Mouse (Mus musculus): Measurements from ENCODE around the gene Gm28048. TPM values are rescaled to one million over a fixed set of nuclear protein-coding genes. Genes with fewer than 3 reads are reported as not detected.

Gm28048 gene
- total and polyA plus RNA-seq, 2 experiments from 2014 or later, result 0.81 to 4.2 TPM

DNA sequence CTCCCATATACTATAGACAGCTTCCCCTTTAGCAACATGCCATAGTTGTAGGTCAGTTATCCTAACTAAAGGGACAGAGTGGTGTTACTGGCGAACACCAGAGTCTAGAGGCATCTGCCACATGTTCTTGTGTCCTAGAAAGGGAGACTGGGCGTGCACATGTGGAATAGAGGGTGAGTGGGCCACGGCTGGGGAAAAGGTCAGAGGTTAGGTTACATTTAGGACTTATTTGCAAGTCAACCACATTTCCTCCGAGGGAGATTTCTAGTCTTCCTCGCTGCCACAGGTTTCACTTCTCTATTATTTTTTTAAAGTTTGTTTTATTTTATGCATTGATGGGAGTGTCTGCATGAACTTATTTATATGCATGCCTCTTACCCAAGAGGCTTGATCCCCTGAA is 163.5 kb downstream of the Gm28048 start:
- H3K36me3 ChIP-seq (ENCODE audit: insufficient read depth), result no peaks in the 10 kb centered on the region
- 82% methylated on average over 5 of the region's 5 CpGs for WGBS
- no peaks in the 10 kb centered on the region for H3K27me3 ChIP-seq (ENCODE audit: insufficient read depth, low read length)
- DNase-seq (no peak), ATAC-seq (no peak)
- H3K9me3 ChIP-seq (ENCODE audit: low read length), result no peaks in the 10 kb centered on the region
- no peak overlapping the region for H3K9ac ChIP-seq
- no peaks in the 10 kb centered on the region for H3K4me1 ChIP-seq (ENCODE audit: insufficient read depth)
- H3K27ac ChIP-seq (ENCODE audit: low read depth, low read length), result no peak overlapping the region
- no peak overlapping the region for H3K4me2 ChIP-seq (ENCODE audit: low read depth)
- no peak for TF ChIP-seq CTCF (IDR thresholded peaks at IDR 0.05; ENCODE audit: low read depth)
- no peak overlapping the region for H3K4me3 ChIP-seq (ENCODE audit: low read depth, low read length)

DNA sequence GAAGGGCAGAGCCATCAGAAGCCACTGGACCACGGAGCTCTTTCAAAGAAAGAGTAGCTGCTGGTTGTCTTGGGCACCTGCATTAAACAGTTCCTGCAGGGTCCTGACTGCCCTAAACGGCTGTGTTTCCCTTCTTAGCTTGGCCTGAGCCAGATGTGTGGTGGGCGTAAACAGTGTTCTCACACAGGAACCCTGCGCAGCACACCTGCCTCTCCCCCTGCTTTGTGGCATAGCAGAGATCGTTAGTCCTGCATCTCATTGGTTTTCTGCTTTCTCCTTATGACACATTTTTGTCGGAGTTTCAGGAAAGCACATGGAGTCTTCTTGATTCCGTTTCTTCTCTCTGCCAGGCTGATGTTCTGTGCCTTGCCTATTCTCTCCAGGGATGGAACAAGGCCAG is 166.0 kb downstream of the Gm28048 start:
- no peak overlapping the region for H3K4me2 ChIP-seq (ENCODE audit: low read depth)
- ATAC-seq (no peak), DNase-seq (no peak)
- TF ChIP-seq CTCF (IDR thresholded peaks at IDR 0.05; ENCODE audit: low read depth), result no peak
- H3K9me3 ChIP-seq (ENCODE audit: low read length), result no peaks in the 10 kb centered on the region
- no peak overlapping the region for H3K27ac ChIP-seq (ENCODE audit: low read depth, low read length)
- H3K36me3 ChIP-seq (ENCODE audit: insufficient read depth), result no peaks in the 10 kb centered on the region
- no peak overlapping the region for H3K9ac ChIP-seq
- H3K4me3 ChIP-seq (ENCODE audit: low read depth, low read length), result no peak overlapping the region
- no peaks in the 10 kb centered on the region for H3K4me1 ChIP-seq (ENCODE audit: insufficient read depth)
- no peaks in the 10 kb centered on the region for H3K27me3 ChIP-seq (ENCODE audit: insufficient read depth, low read length)
- 78% methylated on average over 7 of the region's 7 CpGs for WGBS

DNA sequence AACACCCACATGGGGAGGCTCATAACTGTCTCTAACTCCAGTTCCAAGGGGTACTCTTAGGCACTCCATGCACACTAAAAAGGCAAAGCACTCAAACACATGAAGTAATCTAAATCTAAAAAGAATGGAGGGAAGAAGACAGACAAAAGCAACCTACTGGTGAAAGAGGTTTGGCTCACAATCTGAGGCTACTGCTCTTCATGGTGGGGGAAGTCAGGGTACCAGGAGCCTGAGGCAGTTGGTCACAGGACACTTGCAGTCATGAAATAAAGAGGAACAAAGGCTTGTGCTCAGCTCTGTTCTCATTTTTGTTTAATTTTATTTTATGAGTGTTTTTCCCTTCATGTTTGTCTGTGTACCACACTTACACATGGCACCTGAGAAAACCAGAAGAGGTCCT is 166.7 kb downstream of the Gm28048 start:
- no peak overlapping the region for H3K4me3 ChIP-seq (ENCODE audit: low read depth, low read length)
- no peak overlapping the region for H3K9ac ChIP-seq
- ATAC-seq, result no peak
- H3K9me3 ChIP-seq (ENCODE audit: low read length), result no peaks in the 10 kb centered on the region
- no peak overlapping the region for H3K4me2 ChIP-seq (ENCODE audit: low read depth)
- no peaks in the 10 kb centered on the region for H3K27me3 ChIP-seq (ENCODE audit: insufficient read depth, low read length)
- DNase-seq, result no peak
- TF ChIP-seq CTCF (IDR thresholded peaks at IDR 0.05; ENCODE audit: low read depth), result no peak
- no peaks in the 10 kb centered on the region for H3K36me3 ChIP-seq (ENCODE audit: insufficient read depth)
- H3K4me1 ChIP-seq (ENCODE audit: insufficient read depth), result no peaks in the 10 kb centered on the region
- no peak overlapping the region for H3K27ac ChIP-seq (ENCODE audit: low read depth, low read length)

DNA sequence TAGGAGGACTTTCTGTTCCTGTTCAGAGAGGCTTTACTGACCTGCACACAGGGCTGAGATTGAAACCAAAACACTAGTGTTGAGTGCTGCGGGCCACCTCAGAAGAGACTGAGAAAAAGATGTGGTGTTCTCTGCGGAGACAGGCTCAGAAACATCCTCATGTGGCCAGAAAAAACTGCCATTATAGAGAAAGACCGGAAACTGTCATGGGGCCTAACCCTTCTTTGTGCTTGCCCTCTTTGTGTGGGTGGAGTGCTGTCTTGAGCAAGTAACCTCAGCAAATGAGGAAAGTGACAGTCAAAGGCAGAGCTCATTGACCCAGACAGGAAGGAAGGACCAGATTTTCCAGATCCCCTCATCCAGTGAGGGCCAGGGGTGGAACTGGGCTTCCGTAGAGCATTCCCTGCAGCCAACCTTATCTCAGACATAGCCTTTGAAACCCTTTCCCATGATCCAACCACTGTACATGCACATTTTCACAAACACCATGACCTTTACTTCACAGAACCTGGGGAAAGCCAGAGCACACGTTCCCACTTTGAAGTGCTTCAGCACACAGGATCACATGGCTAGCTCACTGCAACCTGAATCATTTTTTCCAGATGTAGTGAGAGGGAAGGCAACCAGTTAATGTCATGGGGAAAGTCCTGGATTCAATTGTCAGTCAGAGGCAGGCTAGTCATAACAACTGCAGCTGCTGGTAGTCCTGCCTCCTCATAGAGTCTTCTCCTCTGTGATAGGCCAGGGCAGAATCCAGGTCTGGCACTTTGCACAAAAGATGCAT is 167.8 kb downstream of the Gm28048 start:
- no peaks in the 10 kb centered on the region for H3K27me3 ChIP-seq (ENCODE audit: insufficient read depth, low read length)
- WGBS, result 87% methylated on average over 5 of the region's 5 CpGs
- no peak overlapping the region for H3K4me3 ChIP-seq (ENCODE audit: low read depth, low read length)
- H3K27ac ChIP-seq (ENCODE audit: low read depth, low read length), result no peak overlapping the region
- no peak for TF ChIP-seq CTCF (IDR thresholded peaks at IDR 0.05; ENCODE audit: low read depth)
- ATAC-seq (no peak), DNase-seq (no peak)
- H3K36me3 ChIP-seq (ENCODE audit: insufficient read depth), result no peaks in the 10 kb centered on the region
- H3K4me1 ChIP-seq (ENCODE audit: insufficient read depth), result no peaks in the 10 kb centered on the region
- H3K9me3 ChIP-seq (ENCODE audit: low read length), result no peaks in the 10 kb centered on the region
- no peak overlapping the region for H3K4me2 ChIP-seq (ENCODE audit: low read depth)
- no peak overlapping the region for H3K9ac ChIP-seq

DNA sequence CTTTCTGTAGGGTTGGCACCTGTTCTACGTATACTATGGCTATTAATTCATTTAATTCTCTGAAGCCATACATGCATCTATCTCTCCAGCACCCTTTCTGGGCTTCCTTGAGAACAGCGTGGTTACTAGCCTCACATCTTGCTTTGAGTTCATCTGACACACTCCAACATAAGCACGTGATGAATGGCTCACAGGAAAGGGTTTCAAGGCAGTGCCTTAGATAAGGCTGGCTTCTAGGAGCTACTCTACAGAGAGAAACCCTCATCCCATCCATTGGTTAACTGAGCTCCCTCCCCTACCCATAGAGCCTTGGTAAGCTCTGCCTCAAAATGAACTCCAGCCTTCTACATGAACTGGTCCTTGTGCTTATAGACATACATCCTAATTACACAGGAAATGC is 168.5 kb downstream of the Gm28048 start:
- no peak for ATAC-seq
- Histone ChIP-seq H3K4me3 (ENCODE audit: low read depth, low read length) (no peak overlapping the region), H3K27me3 (ENCODE audit: insufficient read depth, low read length) (no peaks in the 10 kb centered on the region), H3K9ac (no peak overlapping the region), H3K36me3 (ENCODE audit: insufficient read depth) (no peaks in the 10 kb centered on the region), H3K27ac (ENCODE audit: low read depth, low read length) (no peak overlapping the region), H3K9me3 (ENCODE audit: low read length) (no peaks in the 10 kb centered on the region), H3K4me2 (ENCODE audit: low read depth) (no peak overlapping the region), H3K4me1 (ENCODE audit: insufficient read depth) (no peaks in the 10 kb centered on the region)
- TF ChIP-seq CTCF (IDR thresholded peaks at IDR 0.05; ENCODE audit: low read depth), result no peak
- WGBS, result 86% methylated on average over 3 of the region's 3 CpGs
- DNase-seq, result no peak

DNA sequence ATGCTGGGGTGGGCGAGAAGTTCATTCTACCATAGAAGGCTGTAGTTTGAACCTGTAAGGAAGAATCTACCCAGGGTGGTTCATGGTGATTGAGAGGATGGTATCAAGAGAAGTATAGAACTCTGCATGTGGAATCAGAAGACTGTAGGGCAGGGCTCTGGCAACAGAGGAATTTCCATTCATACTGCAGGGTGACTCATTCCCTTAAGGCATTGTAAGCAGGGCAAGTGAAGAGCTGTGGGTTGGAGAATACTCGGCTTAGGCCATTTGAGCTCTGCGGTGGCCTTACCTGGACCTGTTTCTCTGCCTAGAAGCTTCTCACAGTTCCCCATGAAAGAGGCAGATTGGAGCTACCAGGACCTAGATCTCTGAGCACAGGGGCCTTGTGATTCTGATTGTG is 170.5 kb downstream of the Gm28048 start:
- no peak for DNase-seq
- no peaks in the 10 kb centered on the region for H3K4me1 ChIP-seq (ENCODE audit: insufficient read depth)
- H3K9ac ChIP-seq, result no peak overlapping the region
- H3K27ac ChIP-seq (ENCODE audit: low read depth, low read length), result no peak overlapping the region
- no peak for TF ChIP-seq CTCF (IDR thresholded peaks at IDR 0.05; ENCODE audit: low read depth)
- H3K36me3 ChIP-seq (ENCODE audit: insufficient read depth), result no peaks in the 10 kb centered on the region
- H3K27me3 ChIP-seq (ENCODE audit: insufficient read depth, low read length), result no peaks in the 10 kb centered on the region
- no peak overlapping the region for H3K4me2 ChIP-seq (ENCODE audit: low read depth)
- WGBS, result 88% methylated on average over 3 of the region's 3 CpGs
- H3K9me3 ChIP-seq (ENCODE audit: low read length), result no peaks in the 10 kb centered on the region
- H3K4me3 ChIP-seq (ENCODE audit: low read depth, low read length), result no peak overlapping the region
- ATAC-seq, result no peak

DNA sequence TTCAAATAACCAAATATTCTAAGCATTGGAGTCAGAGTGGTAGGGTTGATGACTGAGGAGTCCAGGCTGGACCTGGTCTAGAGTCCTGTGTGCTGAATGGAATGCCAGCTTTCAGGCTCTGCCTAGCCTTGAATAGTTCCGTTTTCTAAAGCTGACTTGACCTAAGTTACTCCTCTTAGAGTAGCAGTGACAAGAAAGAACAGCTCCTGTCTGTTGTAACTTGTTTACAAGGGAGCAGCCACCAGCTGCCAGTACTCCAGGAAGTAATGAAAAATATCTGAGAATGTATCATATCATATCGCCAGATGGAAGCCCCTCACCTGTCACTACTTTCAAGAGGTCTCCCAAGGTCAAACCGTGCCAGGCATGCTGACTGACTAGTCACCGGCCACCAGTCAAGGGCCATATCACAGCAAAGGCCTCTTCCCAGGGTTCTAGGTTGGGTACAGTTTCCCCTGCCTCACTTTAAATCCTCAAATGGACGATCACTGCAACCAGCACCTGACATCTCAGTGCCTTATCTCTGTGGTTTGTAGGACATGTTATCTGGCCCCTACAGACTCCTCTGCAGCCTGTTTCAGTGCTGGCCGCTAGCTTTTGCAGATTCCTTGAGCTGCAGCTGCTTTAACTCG is 172.3 kb downstream of the Gm28048 start:
- no peak for ATAC-seq
- WGBS, result 85% methylated on average over 7 of the region's 7 CpGs

More for the DNA sequence above, 172.3 kb downstream of the Gm28048 start:
- no peak for TF ChIP-seq CTCF (IDR thresholded peaks at IDR 0.05; ENCODE audit: low read depth)
- H3K9me3 ChIP-seq (ENCODE audit: low read length), result no peaks in the 10 kb centered on the region
- no peak overlapping the region for H3K27ac ChIP-seq (ENCODE audit: low read depth, low read length)
- no peaks in the 10 kb centered on the region for H3K27me3 ChIP-seq (ENCODE audit: insufficient read depth, low read length)
- no peak overlapping the region for H3K9ac ChIP-seq
- no peak overlapping the region for H3K4me2 ChIP-seq (ENCODE audit: low read depth)
- DNase-seq, result no peak
- H3K36me3 ChIP-seq (ENCODE audit: insufficient read depth), result no peaks in the 10 kb centered on the region
- no peak overlapping the region for H3K4me3 ChIP-seq (ENCODE audit: low read depth, low read length)
- H3K4me1 ChIP-seq (ENCODE audit: insufficient read depth), result no peaks in the 10 kb centered on the region

Measured in forebrain, postnatal 0 days (tissue).